Mouse (Mus musculus): ENCODE measurements at regions not wholly inside any gene's neighbourhood (a gene's known extent, or its start where the extent isn't known, plus 50 kb on each side); places are given as distances from the start of the nearest gene placed in this dataset.

- no peak overlapping the region for H3K4me3 ChIP-seq
These were observed 204.1 kb upstream of the Sfrp2 start for GRCm38 (mm10) chr3:83562026-83562425.

GRCm38 (mm10) chr3:83575526-83575925 lies 190.6 kb upstream of the Sfrp2 start:
- no peaks in the 10 kb centered on the region for H3K27me3 ChIP-seq (replicated peaks)
- H3K36me3 ChIP-seq: no peaks in the 10 kb centered on the region
- no peaks in the 10 kb centered on the region for H3K9me3 ChIP-seq (replicated peaks)
- no peak overlapping the region for H3K4me3 ChIP-seq
- no peak overlapping the region for H3K27ac ChIP-seq
- WGBS (ENCODE audit: insufficient replicate concordance): 58% methylated on average over 4 of the region's 4 CpGs
- ATAC-seq: no peak
- no peak overlapping the region for H3K9ac ChIP-seq
- no peaks in the 10 kb centered on the region for H3K4me1 ChIP-seq
- H3K4me2 ChIP-seq: no peak overlapping the region

More at GRCm38 (mm10) chr3:83562026-83562425, 204.1 kb upstream of the Sfrp2 start:
- ATAC-seq: no peak
- no peaks in the 10 kb centered on the region for H3K4me1 ChIP-seq
- H3K9me3 ChIP-seq (replicated peaks): no peaks in the 10 kb centered on the region
- 46% methylated on average over 3 of the region's 3 CpGs for WGBS (ENCODE audit: insufficient replicate concordance)
- H3K27ac ChIP-seq: no peak overlapping the region
- no peaks in the 10 kb centered on the region for H3K36me3 ChIP-seq
- no peak overlapping the region for H3K4me2 ChIP-seq
- H3K27me3 ChIP-seq (replicated peaks): no peaks in the 10 kb centered on the region
- no peak overlapping the region for H3K9ac ChIP-seq

DNA sequence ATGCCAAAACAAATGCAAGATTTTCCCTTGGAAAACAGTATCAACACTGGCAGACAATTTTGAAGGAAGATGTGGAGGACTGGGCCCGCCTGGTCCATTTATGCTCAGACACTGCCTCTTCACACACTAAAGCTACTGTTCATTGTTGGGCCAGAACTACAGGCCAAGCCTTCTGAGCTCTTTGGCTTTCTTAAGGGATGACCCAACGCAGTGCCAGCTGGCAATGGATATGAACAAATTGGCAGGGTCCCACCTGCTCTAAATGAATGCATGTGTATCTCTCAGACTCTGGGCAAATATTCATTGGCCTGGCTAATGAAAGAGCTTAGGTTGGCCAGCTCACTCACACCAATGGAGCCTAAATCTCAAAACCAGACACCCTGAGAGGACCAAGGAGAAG lies 190.0 kb upstream of the Sfrp2 start:
- Histone ChIP-seq H3K27me3 (replicated peaks) (no peaks in the 10 kb centered on the region), H3K36me3 (no peaks in the 10 kb centered on the region), H3K9me3 (replicated peaks) (no peaks in the 10 kb centered on the region), H3K27ac (no peak overlapping the region), H3K4me3 (no peak overlapping the region), H3K9ac (no peak overlapping the region), H3K4me2 (no peak overlapping the region), H3K4me1 (no peaks in the 10 kb centered on the region)
- WGBS (ENCODE audit: insufficient replicate concordance): 69% methylated on average over 2 of the region's 2 CpGs
- ATAC-seq: no peak

DNA sequence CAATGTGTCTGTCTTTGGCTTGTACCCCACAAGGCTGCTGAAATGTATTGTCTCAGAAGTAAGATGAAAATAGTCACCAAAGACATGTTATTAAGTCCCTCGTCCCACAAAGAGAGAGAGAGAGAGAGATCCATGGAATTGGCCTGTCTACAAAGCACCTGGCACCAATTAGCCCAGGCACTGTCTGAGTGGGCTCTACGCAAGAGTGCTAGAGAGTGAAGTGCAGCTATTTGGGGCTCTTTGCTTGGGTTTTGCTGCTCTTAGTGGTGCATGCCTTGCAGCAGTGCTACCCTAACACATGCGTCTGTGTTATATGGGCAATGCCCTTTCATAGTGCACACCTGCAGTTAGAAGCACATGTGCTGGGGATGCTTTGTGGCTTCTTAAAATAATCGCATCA lies 185.4 kb upstream of the Sfrp2 start:
- 71% methylated on average over 4 of the region's 4 CpGs for WGBS (ENCODE audit: insufficient replicate concordance)

DNA sequence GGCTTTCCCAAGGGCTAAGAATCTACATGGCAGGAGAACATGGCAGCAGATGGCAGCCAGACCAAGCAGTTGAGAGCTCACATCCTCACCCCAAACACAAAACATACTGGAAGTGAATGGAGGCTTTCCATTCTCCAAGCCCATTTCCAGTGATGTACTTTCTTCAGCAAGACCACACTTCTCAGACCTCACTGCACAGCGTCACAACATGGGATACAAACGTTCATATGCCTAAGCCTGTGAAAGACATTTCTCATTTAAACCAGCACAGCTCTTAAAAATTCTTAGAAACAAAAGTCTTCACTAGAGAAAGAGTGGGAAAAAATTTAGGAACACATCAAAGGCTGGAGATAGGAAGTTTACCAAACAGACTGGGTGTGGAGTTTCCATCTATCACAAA lies 183.9 kb upstream of the Sfrp2 start:
- Histone ChIP-seq H3K9ac (no peak overlapping the region), H3K27ac (no peak overlapping the region), H3K36me3 (no peaks in the 10 kb centered on the region), H3K27me3 (replicated peaks) (no peaks in the 10 kb centered on the region), H3K4me1 (no peaks in the 10 kb centered on the region), H3K4me3 (no peak overlapping the region), H3K9me3 (replicated peaks) (no peaks in the 10 kb centered on the region), H3K4me2 (no peak overlapping the region)
- 59% methylated on average over 2 of the region's 2 CpGs for WGBS (ENCODE audit: insufficient replicate concordance)
- no peak for ATAC-seq

More for the DNA sequence above, 185.4 kb upstream of the Sfrp2 start:
- H3K27ac ChIP-seq: no peak overlapping the region
- no peaks in the 10 kb centered on the region for H3K9me3 ChIP-seq (replicated peaks)
- no peak for ATAC-seq
- H3K36me3 ChIP-seq: no peaks in the 10 kb centered on the region
- no peak overlapping the region for H3K9ac ChIP-seq
- no peaks in the 10 kb centered on the region for H3K27me3 ChIP-seq (replicated peaks)
- no peak overlapping the region for H3K4me2 ChIP-seq
- no peaks in the 10 kb centered on the region for H3K4me1 ChIP-seq
- no peak overlapping the region for H3K4me3 ChIP-seq

DNA sequence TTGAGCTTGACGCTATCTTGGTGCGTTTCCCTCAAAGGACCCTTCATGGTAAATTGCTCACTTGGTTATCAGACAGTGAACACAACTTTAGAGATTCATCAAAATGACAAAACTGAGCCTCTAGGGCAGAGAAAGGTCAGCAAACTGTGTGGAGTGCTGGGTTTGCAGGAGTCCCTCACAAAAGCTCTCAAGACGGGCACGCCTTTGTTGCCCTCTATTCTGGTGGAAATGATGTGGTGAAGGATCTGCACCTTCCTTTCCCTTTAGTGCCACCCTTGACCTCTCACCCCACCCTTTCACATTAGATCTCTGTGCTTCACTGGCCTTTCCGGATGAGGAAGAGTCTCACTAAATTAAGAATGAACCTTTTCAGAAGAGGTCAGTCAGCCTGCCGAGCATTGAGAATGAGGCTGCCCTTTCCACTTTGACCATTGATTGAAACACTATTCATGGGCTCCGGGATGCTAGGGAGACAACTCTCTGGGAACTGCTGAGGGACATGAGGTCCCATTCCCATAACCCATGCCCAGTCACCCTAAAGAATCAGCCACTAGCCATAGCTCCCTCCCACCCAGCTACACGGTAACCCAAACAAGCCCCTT lies 182.9 kb upstream of the Sfrp2 start:
- H3K9ac ChIP-seq: no peak overlapping the region
- H3K27me3 ChIP-seq (replicated peaks): no peaks in the 10 kb centered on the region
- no peaks in the 10 kb centered on the region for H3K4me1 ChIP-seq
- H3K27ac ChIP-seq: no peak overlapping the region
- no peak overlapping the region for H3K4me2 ChIP-seq
- no peak for ATAC-seq
- no peak overlapping the region for H3K4me3 ChIP-seq
- H3K36me3 ChIP-seq: no peaks in the 10 kb centered on the region
- WGBS (ENCODE audit: insufficient replicate concordance): 72% methylated on average over 8 of the region's 8 CpGs
- H3K9me3 ChIP-seq (replicated peaks): no peaks in the 10 kb centered on the region

- H3K9me3 ChIP-seq (replicated peaks): no peaks in the 10 kb centered on the region
- no peak overlapping the region for H3K4me2 ChIP-seq
- H3K9ac ChIP-seq: no peak overlapping the region
- H3K27ac ChIP-seq: no peak overlapping the region
- no peaks in the 10 kb centered on the region for H3K27me3 ChIP-seq (replicated peaks)
- no peak for ATAC-seq
- H3K36me3 ChIP-seq: no peaks in the 10 kb centered on the region
- no peak overlapping the region for H3K4me3 ChIP-seq
- 67% methylated on average over 5 of the region's 5 CpGs for WGBS (ENCODE audit: insufficient replicate concordance)
- H3K4me1 ChIP-seq: no peaks in the 10 kb centered on the region
These were observed 180.0 kb upstream of the Sfrp2 start for GRCm38 (mm10) chr3:83586086-83586485.

DNA sequence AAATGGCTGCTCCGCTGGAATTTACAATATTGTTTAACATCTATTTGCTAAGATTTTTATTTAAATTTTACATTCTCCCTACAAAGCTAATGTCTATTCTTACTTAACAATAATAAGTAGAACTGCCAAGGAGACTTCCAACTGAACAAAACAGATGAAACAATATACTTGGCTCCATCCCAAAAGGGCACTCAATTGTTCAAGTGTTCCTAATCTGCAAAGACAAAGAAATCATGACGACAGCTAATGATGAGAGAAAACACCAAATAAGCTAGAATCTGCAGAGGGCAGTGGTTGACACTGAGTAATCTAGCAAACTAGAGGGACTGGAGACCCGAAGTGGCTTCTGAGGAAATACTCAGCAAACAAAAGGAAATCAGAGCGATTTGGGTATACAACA lies 179.6 kb upstream of the Sfrp2 start:
- no peak for ATAC-seq
- WGBS (ENCODE audit: insufficient replicate concordance): 57% methylated on average over 4 of the region's 4 CpGs

GRCm38 (mm10) chr3:83589127-83589526 lies 177.0 kb upstream of the Sfrp2 start:
- no peak for ATAC-seq
- 41% methylated on average over 8 of the region's 8 CpGs for WGBS (ENCODE audit: insufficient replicate concordance)

More for the DNA sequence above, 179.6 kb upstream of the Sfrp2 start:
- H3K4me2 ChIP-seq: no peak overlapping the region
- H3K36me3 ChIP-seq: no peaks in the 10 kb centered on the region
- 0 out of 2 replicates have a peak, but pooled peaks cover 4% of the 10 kb centered on the region for H3K9me3 ChIP-seq (replicated peaks)
- H3K9ac ChIP-seq: no peak overlapping the region
- H3K4me1 ChIP-seq: no peaks in the 10 kb centered on the region
- no peak overlapping the region for H3K4me3 ChIP-seq
- H3K27ac ChIP-seq: no peak overlapping the region
- no peaks in the 10 kb centered on the region for H3K27me3 ChIP-seq (replicated peaks)

DNA sequence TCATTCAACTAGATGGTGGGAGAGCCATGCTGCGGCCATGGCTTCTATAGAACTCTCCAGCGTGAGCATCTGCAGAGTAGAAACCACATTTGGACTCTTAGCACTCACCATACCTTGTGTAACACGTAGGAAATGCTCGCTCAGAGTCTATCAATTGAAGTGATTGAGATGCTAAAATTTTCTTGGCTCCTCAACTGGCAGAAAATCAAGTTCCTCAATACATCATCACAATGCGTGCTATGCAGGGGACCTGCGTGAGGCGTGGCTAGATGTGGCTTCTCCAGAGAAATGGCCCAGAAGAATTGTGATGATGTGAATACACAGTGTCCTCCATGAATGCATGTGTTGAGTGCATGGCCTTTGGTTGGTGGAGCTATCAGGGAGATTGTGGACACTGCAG lies 174.9 kb upstream of the Sfrp2 start:
- Histone ChIP-seq H3K9ac (no peak overlapping the region), H3K27me3 (replicated peaks) (no peaks in the 10 kb centered on the region), H3K27ac (no peak overlapping the region), H3K4me3 (no peak overlapping the region), H3K4me2 (no peak overlapping the region), H3K36me3 (no peaks in the 10 kb centered on the region), H3K9me3 (replicated peaks) (0 out of 2 replicates have a peak, but pooled peaks cover 4% of the 10 kb centered on the region), H3K4me1 (no peaks in the 10 kb centered on the region)
- WGBS (ENCODE audit: insufficient replicate concordance): 74% methylated on average over 7 of the region's 7 CpGs
- no peak for ATAC-seq

More at GRCm38 (mm10) chr3:83589127-83589526, 177.0 kb upstream of the Sfrp2 start:
- Histone ChIP-seq H3K9me3 (replicated peaks) (0 out of 2 replicates have a peak, but pooled peaks cover 4% of the 10 kb centered on the region), H3K27ac (no peak overlapping the region), H3K27me3 (replicated peaks) (no peaks in the 10 kb centered on the region), H3K4me3 (no peak overlapping the region), H3K9ac (no peak overlapping the region), H3K4me1 (no peaks in the 10 kb centered on the region), H3K36me3 (no peaks in the 10 kb centered on the region), H3K4me2 (no peak overlapping the region)

- Histone ChIP-seq H3K27ac (no peak overlapping the region), H3K36me3 (no peaks in the 10 kb centered on the region), H3K27me3 (replicated peaks) (no peaks in the 10 kb centered on the region), H3K9ac (no peak overlapping the region), H3K4me1 (no peaks in the 10 kb centered on the region), H3K4me2 (no peak overlapping the region), H3K9me3 (replicated peaks) (0 out of 2 replicates have a peak, but pooled peaks cover 4% of the 10 kb centered on the region), H3K4me3 (no peak overlapping the region)
- WGBS (ENCODE audit: insufficient replicate concordance): 59% methylated on average over 5 of the region's 5 CpGs
- ATAC-seq: no peak
These were observed 172.8 kb upstream of the Sfrp2 start for GRCm38 (mm10) chr3:83593321-83593720.

GRCm38 (mm10) chr3:83601506-83601905 lies 164.6 kb upstream of the Sfrp2 start:
- Histone ChIP-seq H3K4me3 (no peak overlapping the region), H3K4me2 (no peak overlapping the region), H3K9ac (no peak overlapping the region), H3K9me3 (replicated peaks) (no peaks in the 10 kb centered on the region), H3K27ac (no peak overlapping the region), H3K36me3 (no peaks in the 10 kb centered on the region), H3K4me1 (no peaks in the 10 kb centered on the region), H3K27me3 (replicated peaks) (no peaks in the 10 kb centered on the region)
- 54% methylated on average over 4 of the region's 4 CpGs for WGBS (ENCODE audit: insufficient replicate concordance)
- ATAC-seq: no peak

All from liver, embryonic 12.5 days (tissue).